In the genomic region with DNA sequence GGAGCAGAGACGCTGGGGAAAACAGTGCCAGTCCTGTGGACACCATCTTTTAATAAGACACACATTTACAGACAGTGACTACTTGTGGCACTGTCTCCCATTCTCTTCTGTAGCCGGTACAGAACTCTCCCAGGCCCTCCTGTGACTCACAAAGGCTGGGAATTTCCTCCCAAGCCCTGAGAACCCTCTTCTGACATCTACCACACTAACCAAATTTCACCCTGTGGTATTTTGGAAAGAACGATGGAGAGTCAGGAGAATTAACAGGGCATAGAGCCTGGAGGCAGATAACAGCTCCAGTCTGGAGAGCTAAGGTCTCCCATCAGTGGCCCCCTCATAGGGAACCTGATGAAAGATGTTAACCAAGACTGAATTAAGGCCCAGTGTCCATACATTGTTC, we compare ENCODE assay signal across 25 mouse cellular contexts. TPM values are rescaled to one million over a fixed set of nuclear protein-coding genes. Genes with fewer than 3 reads are reported as not detected.
DNase-seq lines count a peak whose midpoint lies in the region; ATAC-seq and TF ChIP-seq lines count a peak whose summit lies in the region.
"Had no signal": no experiment of that assay in that cellular context is flagged by ENCODE, and none has a peak within 500 bp of the region (broad histone marks: within the 10 kb centered on the region; RNA-seq: fewer than 3 reads in every experiment).

No protein-coding gene starts in this region.

- no peak overlapping the region for H3K4me3 ChIP-seq in gastrocnemius, adult 2 months
- H3K4me3 ChIP-seq in layer of hippocampus, adult 2 months, result no peak overlapping the region
- H3K4me3 ChIP-seq in liver, embryonic 13.5 days (replicated peaks), result no peak overlapping the region
- H3K4me3 ChIP-seq in intestine, embryonic 15.5 days (replicated peaks), result no peak overlapping the region
- H3K4me3 ChIP-seq: embryonic facial prominence, embryonic 13.5 days; hindbrain, embryonic 12.5 days; lung, embryonic 15.5 days; midbrain, embryonic 12.5 days had no signal

- H3K27ac ChIP-seq in gastrocnemius, adult 2 months, result peak overlapping the region; percentile 80
- peak overlapping the region; percentile 72 for H3K27ac ChIP-seq in layer of hippocampus, adult 2 months
- peak overlapping the region; percentile 0; the same call in 1 of the 2 replicates for H3K27ac ChIP-seq in liver, embryonic 13.5 days
- H3K27ac ChIP-seq in intestine, embryonic 15.5 days, result no peak overlapping the region
- H3K27ac ChIP-seq: embryonic facial prominence, embryonic 13.5 days; hindbrain, embryonic 12.5 days; lung, embryonic 15.5 days; macrophage; midbrain, embryonic 12.5 days had no signal

- peaks cover 69% of the 10 kb centered on the region for H3K4me1 ChIP-seq in liver, embryonic 13.5 days (replicated peaks)
- H3K4me1 ChIP-seq in intestine, embryonic 15.5 days (replicated peaks), result peaks cover 9% of the 10 kb centered on the region; the same call in 1 of the 2 replicates
- H3K4me1 ChIP-seq: embryonic facial prominence, embryonic 13.5 days; hindbrain, embryonic 12.5 days; midbrain, embryonic 12.5 days had no signal

- DNase-seq in gastrocnemius, adult 2 months, result no peak
- no peak for DNase-seq in gastrocnemius, postnatal 36 days
- DNase-seq in layer of hippocampus, adult 2 months (ENCODE audit: low spot score in 2 of 2), result no peak
- no peak for DNase-seq in layer of hippocampus, adult 11-12 months (ENCODE audit: low spot score)
- DNase-seq in Muller cell, postnatal 12 days (ENCODE audit: inconsistent ontology term), result peak; percentile 90
- no peak for DNase-seq in liver, embryonic 13.5 days
- DNase-seq: adrenal gland, adult 8-10 months; cerebellum, postnatal 10 days; layer of hippocampus, postnatal 36 days; left cerebral cortex, postnatal 4 days; thymus, postnatal 14 days had no signal

- intact Hi-C loops in gastrocnemius, adult 2 months (cut with DNase I), result no loop called here
- intact Hi-C loops in gastrocnemius, postnatal 36 days (cut with DNase I), result loop anchor here (5.0 kb wide), 1 partner anchor 369 kb away; no protein-coding TSS in a partner anchor

- H3K27me3 ChIP-seq in liver, embryonic 13.5 days, result no peaks in the 10 kb centered on the region
- H3K27me3 ChIP-seq in intestine, embryonic 15.5 days (replicated peaks), result no peaks in the 10 kb centered on the region
- H3K27me3 ChIP-seq: embryonic facial prominence, embryonic 13.5 days; hindbrain, embryonic 12.5 days; lung, embryonic 15.5 days; midbrain, embryonic 12.5 days had no signal

- H3K4me2 ChIP-seq in liver, embryonic 13.5 days, result no peak overlapping the region
- no peak overlapping the region for H3K4me2 ChIP-seq in intestine, embryonic 15.5 days (replicated peaks)
- H3K4me2 ChIP-seq: embryonic facial prominence, embryonic 13.5 days; hindbrain, embryonic 12.5 days; lung, embryonic 15.5 days; midbrain, embryonic 12.5 days had no signal

- H3K9me3 ChIP-seq in liver, embryonic 13.5 days (replicated peaks), result no peaks in the 10 kb centered on the region
- no peaks in the 10 kb centered on the region for H3K9me3 ChIP-seq in intestine, embryonic 15.5 days
- H3K9me3 ChIP-seq: embryonic facial prominence, embryonic 13.5 days; hindbrain, embryonic 12.5 days; lung, embryonic 15.5 days; midbrain, embryonic 12.5 days had no signal

- H3K36me3 ChIP-seq in liver, embryonic 13.5 days, result no peaks in the 10 kb centered on the region
- no peaks in the 10 kb centered on the region for H3K36me3 ChIP-seq in intestine, embryonic 15.5 days
- H3K36me3 ChIP-seq: embryonic facial prominence, embryonic 13.5 days; hindbrain, embryonic 12.5 days; lung, embryonic 15.5 days; midbrain, embryonic 12.5 days had no signal

- WGBS in liver, embryonic 13.5 days (ENCODE audit: insufficient replicate concordance), result 62% methylated on average over 3 of the region's 3 CpGs
- 72% methylated on average over 3 of the region's 3 CpGs for WGBS in intestine, embryonic 15.5 days

- no peak for TF ChIP-seq CTCF in gastrocnemius, adult 2 months (IDR thresholded peaks at IDR 0.05)
- no peak for TF ChIP-seq CTCF in layer of hippocampus, adult 2 months (conservative IDR thresholded peaks at IDR 0.05)

- H3K9ac ChIP-seq in liver, embryonic 13.5 days, result no peak overlapping the region
- no peak overlapping the region for H3K9ac ChIP-seq in intestine, embryonic 15.5 days
- H3K9ac ChIP-seq: embryonic facial prominence, embryonic 13.5 days; hindbrain, embryonic 12.5 days; lung, embryonic 15.5 days; midbrain, embryonic 12.5 days had no signal

- no peak for ATAC-seq in liver, embryonic 13.5 days (ENCODE audit: low read depth)
- no peak for ATAC-seq in intestine, embryonic 15.5 days
- ATAC-seq: inflammation-experienced regulatory T-cells, adult 6 months had no signal

RNA-seq across cellular contexts. Expression of gene Ahctf1, which starts 59.5 kb away (rescaled TPM):
- total RNA-seq in gastrocnemius, adult 2 months (2021), result 10 to 100 TPM; 18.3 to 19.1 TPM
- total RNA-seq in gastrocnemius, postnatal 36 days (2021), result 10 to 100 TPM; 14.8 to 15.3 TPM
- 10 to 100 TPM; 40.0 to 41.8 TPM for total RNA-seq in layer of hippocampus, adult 2 months (2021)
- 19.7 and 21.7 TPM in 2 replicates for polyA plus RNA-seq in liver, embryonic 13.5 days (2015; fragmentation: Nextera tagmentation; extraction: Ambion mirVana)
- polyA plus RNA-seq in intestine, embryonic 15.5 days (2015; fragmentation: Nextera tagmentation; extraction: Ambion mirVana), result 18.5 and 20.6 TPM in 2 replicates

RNA-seq across cellular contexts. Expression of gene Gm10518, which starts 59.8 kb away (rescaled TPM):
- total RNA-seq in gastrocnemius, adult 2 months (2021), result not detected
- total RNA-seq in gastrocnemius, postnatal 36 days (2021), result not detected
- not detected for total RNA-seq in layer of hippocampus, adult 2 months (2021)
- polyA plus RNA-seq in liver, embryonic 13.5 days (2015; fragmentation: Nextera tagmentation; extraction: Ambion mirVana), result 0.10 and 0.24 TPM in 2 replicates
- polyA plus RNA-seq in intestine, embryonic 15.5 days (2015; fragmentation: Nextera tagmentation; extraction: Ambion mirVana), result not detected in 2 replicates
- total RNA-seq: adrenal gland, adult 8-10 months; gastrocnemius, adult 8-10 months; heart, adult 18-20 months; heart, postnatal 10 days; layer of hippocampus, adult 18-20 months; layer of hippocampus, postnatal 36 days; liver, adult 2 months; monocyte, adult 5-6 weeks had no signal
- polyA plus RNA-seq: inflammation-experienced regulatory T-cells, adult 6 months; kidney, embryonic 16.5 days; liver, adult 2 months; lung, embryonic 15.5 days; macrophage had no signal
